Mouse (Mus musculus) left cerebral cortex, postnatal 4 days (tissue): ENCODE results near the gene Nsrp1. TPM values are rescaled to one million over a fixed set of nuclear protein-coding genes. Genes with fewer than 3 reads are reported as not detected.
"Not testable (repeated sequence)": the region's sequence is repeated elsewhere in the genome, so short reads cannot be mapped to it uniquely, and the experiment has no call there.

Experiments used
- DNase-seq: peaks from one replicate; pipeline ENCODE4 v3.0.0-alpha.2; 2022
- intact Hi-C: fragments of 180-260 bp; cut with DNase I; formaldehyde crosslinking; loops from one replicate; pipeline ENCODE4 v1.15.1; 2025
- total RNA-seq, 2 experiments: library from RNA; stranded (reverse); gene quantifications; 2 replicates each; pipeline ENCODE4 v1.2.3; 2021

Gene Nsrp1
- 10 to 100 TPM; 11.3 to 15.2 TPM for total RNA-seq

GRCm38 (mm10) chr11:77078273-77079134, at the start of gene Nsrp1:
Gene Nsrp1, minus strand, starts transcription at chr11:77078435.
- intact Hi-C loops: no loop called here

GRCm38 (mm10) chr11:77111141-77111540, 32.9 kb upstream of the Nsrp1 start:
- peak; percentile 23 for DNase-seq
- intact Hi-C loops: no loop called here

More at GRCm38 (mm10) chr11:77078273-77079134, at the start of gene Nsrp1:
- peak; percentile 92 for DNase-seq

- DNase-seq: no peak
- intact Hi-C loops: loop anchor here (10.0 kb wide), 2 partner anchors 106 to 376 kb away; partner anchors contain the start of genes Ankrd13b and Ssh2
Observed at GRCm38 (mm10) chr11:77108442-77108841, 30.2 kb upstream of the Nsrp1 start.

GRCm38 (mm10) chr11:77107872-77108271, 29.6 kb upstream of the Nsrp1 start:
- not testable (repeated sequence) for DNase-seq
- intact Hi-C loops: loop anchor here (10.0 kb wide), 2 partner anchors 107 to 377 kb away; partner anchors contain the start of genes Ankrd13b and Ssh2

GRCm38 (mm10) chr11:77106961-77107360, 28.7 kb upstream of the Nsrp1 start:
- intact Hi-C loops: loop anchor here (10.0 kb wide), 2 partner anchors 108 to 378 kb away; partner anchors contain the start of genes Ankrd13b and Ssh2
- no peak for DNase-seq

GRCm38 (mm10) chr11:77100137-77100937, 22.1 kb upstream of the Nsrp1 start:
- DNase-seq: peak; percentile 71
- intact Hi-C loops: loop anchor here (2.0 to 10.0 kb wide), 3 partner anchors 114 to 384 kb away; partner anchors contain the start of genes Ankrd13b and Ssh2

- intact Hi-C loops: no loop called here
Observed at GRCm38 (mm10) chr11:77098332-77098972, 20.2 kb upstream of the Nsrp1 start.

GRCm38 (mm10) chr11:77096991-77097390, 18.8 kb upstream of the Nsrp1 start:
- DNase-seq: no peak
- intact Hi-C loops: no loop called here

More at GRCm38 (mm10) chr11:77098332-77098972, 20.2 kb upstream of the Nsrp1 start:
- no peak for DNase-seq

GRCm38 (mm10) chr11:77096581-77096980, 18.3 kb upstream of the Nsrp1 start:
- intact Hi-C loops: no loop called here
- DNase-seq: no peak

GRCm38 (mm10) chr11:77095206-77095605, 17.0 kb upstream of the Nsrp1 start:
- intact Hi-C loops: no loop called here
- DNase-seq: no peak

GRCm38 (mm10) chr11:77094136-77094535, 15.9 kb upstream of the Nsrp1 start:
- intact Hi-C loops: loop anchor here (5.0 kb wide), 1 partner anchor 97 kb away; the partner anchor contains the start of gene Slc6a4

GRCm38 (mm10) chr11:77093208-77093607, 15.0 kb upstream of the Nsrp1 start:
- intact Hi-C loops: loop anchor here (5.0 kb wide), 1 partner anchor 96 kb away; the partner anchor contains the start of gene Slc6a4
- DNase-seq: peak; percentile 63

More at GRCm38 (mm10) chr11:77094136-77094535, 15.9 kb upstream of the Nsrp1 start:
- no peak for DNase-seq

- intact Hi-C loops: no loop called here
- no peak for DNase-seq
Observed at GRCm38 (mm10) chr11:77089162-77089561, 10.9 kb upstream of the Nsrp1 start.

- intact Hi-C loops: no loop called here
- no peak for DNase-seq
Observed at GRCm38 (mm10) chr11:77087004-77087403, 8.8 kb upstream of the Nsrp1 start.

GRCm38 (mm10) chr11:77084001-77084682, 5.9 kb upstream of the Nsrp1 start:
- intact Hi-C loops: no loop called here
- DNase-seq: no peak

GRCm38 (mm10) chr11:77079361-77079760, 1.1 kb upstream of the Nsrp1 start:
- DNase-seq: no peak
- intact Hi-C loops: no loop called here

- peak; percentile 17 for DNase-seq
- intact Hi-C loops: no loop called here
Observed at GRCm38 (mm10) chr11:77077792-77078191, 443 bp downstream of the Nsrp1 start.

GRCm38 (mm10) chr11:77077331-77077730, 904 bp downstream of the Nsrp1 start:
- DNase-seq, intact Hi-C loops: not testable (repeated sequence)

- intact Hi-C loops: no loop called here
- DNase-seq: peak; percentile 29
Observed at GRCm38 (mm10) chr11:77070721-77071120, 7.5 kb downstream of the Nsrp1 start.

GRCm38 (mm10) chr11:77068825-77069224, 9.4 kb downstream of the Nsrp1 start:
- no peak for DNase-seq
- intact Hi-C loops: no loop called here
